Comparison of ENCODE assay signal across 8 mouse cellular contexts in the genomic region with DNA sequence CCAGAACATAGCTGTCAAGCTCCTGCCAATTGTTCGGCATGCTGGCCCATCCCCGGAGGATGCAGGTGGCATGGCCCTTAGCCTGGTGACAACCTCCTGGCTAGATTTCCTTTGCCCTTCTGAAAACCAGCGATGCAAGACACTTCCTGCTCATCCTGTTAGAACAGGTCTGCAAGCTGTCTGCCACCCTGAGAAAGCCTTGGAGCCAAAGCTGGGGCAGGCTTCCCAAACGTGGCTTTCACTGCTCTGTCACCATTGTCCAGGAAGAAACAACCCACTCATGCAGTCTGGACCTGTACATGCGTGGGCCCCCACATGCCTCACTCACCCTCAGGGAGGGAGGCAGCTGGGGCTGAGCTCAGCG. TPM values are rescaled to one million over a fixed set of nuclear protein-coding genes. Genes with fewer than 3 reads are reported as not detected.
A peak's percentile ranks its signal among the peaks of the same experiment; 100 is the strongest.
DNase-seq lines count a peak whose midpoint lies in the region; ATAC-seq lines count a peak whose summit lies in the region.
"Had no signal": no experiment of that assay in that cellular context is flagged by ENCODE, and none has a peak within 500 bp of the region (broad histone marks: within the 10 kb centered on the region; RNA-seq: fewer than 3 reads in every experiment).

No protein-coding gene starts in this region.

- H3K4me3 ChIP-seq in intestine, embryonic 16.5 days (ENCODE audit: low read length): no peak overlapping the region
- no peak overlapping the region for H3K4me3 ChIP-seq in limb, embryonic 12.5 days (replicated peaks)
- H3K4me3 ChIP-seq: liver, embryonic 15.5 days had no signal

- no peak overlapping the region for H3K4me2 ChIP-seq in intestine, embryonic 16.5 days (ENCODE audit: low read depth, low read length)
- no peak overlapping the region for H3K4me2 ChIP-seq in limb, embryonic 12.5 days

- intact Hi-C loops in heart, postnatal 36 days (cut with DNase I): no loop called here

- H3K4me1 ChIP-seq in intestine, embryonic 16.5 days (ENCODE audit: control insufficient read depth, insufficient read depth, low read length): peaks cover 14% of the 10 kb centered on the region
- peaks cover 9% of the 10 kb centered on the region; the same call in 1 of the 2 replicates for H3K4me1 ChIP-seq in limb, embryonic 12.5 days (replicated peaks)

- H3K36me3 ChIP-seq in intestine, embryonic 16.5 days (ENCODE audit: control insufficient read depth, insufficient read depth, low read length): no peaks in the 10 kb centered on the region
- H3K36me3 ChIP-seq in limb, embryonic 12.5 days: no peaks in the 10 kb centered on the region
- H3K36me3 ChIP-seq: liver, embryonic 15.5 days had no signal

- no peaks in the 10 kb centered on the region for H3K27me3 ChIP-seq in intestine, embryonic 16.5 days (replicated peaks; ENCODE audit: control insufficient read depth, insufficient read depth, low read length)
- H3K27me3 ChIP-seq in limb, embryonic 12.5 days: no peaks in the 10 kb centered on the region
- H3K27me3 ChIP-seq: liver, embryonic 15.5 days had no signal

- WGBS in intestine, embryonic 16.5 days: 43% methylated on average over 6 of the region's 6 CpGs
- WGBS in limb, embryonic 12.5 days: 58% methylated on average over 6 of the region's 6 CpGs

- peak; percentile 99 for DNase-seq in brain, adult 2 months (ENCODE audit: low read depth, low spot score)
- peak; percentile 90 to 91 for DNase-seq in cerebellum, postnatal 10 days
- no peak for DNase-seq in testis, postnatal 10 days (ENCODE audit: low spot score)
- no peak for DNase-seq in urinary bladder, adult 18-20 months (ENCODE audit: low spot score in 2 of 2)
- no peak for DNase-seq in heart, postnatal 36 days

- no peaks in the 10 kb centered on the region for H3K9me3 ChIP-seq in intestine, embryonic 16.5 days (ENCODE audit: control insufficient read depth, low read length)
- H3K9me3 ChIP-seq in limb, embryonic 12.5 days: no peaks in the 10 kb centered on the region
- H3K9me3 ChIP-seq: liver, embryonic 15.5 days had no signal

- H3K9ac ChIP-seq in intestine, embryonic 16.5 days (ENCODE audit: low read depth, low read length): no peak overlapping the region
- no peak overlapping the region for H3K9ac ChIP-seq in limb, embryonic 12.5 days (replicated peaks)
- H3K9ac ChIP-seq: liver, embryonic 15.5 days had no signal

- peak; percentile 12; the same call in 1 of the 2 replicates for ATAC-seq in intestine, embryonic 16.5 days
- ATAC-seq in limb, embryonic 12.5 days (ENCODE audit: insufficient number of reproducible peaks, insufficient read depth, low FRiP score, low TSS enrichment, low read depth): no peak

- H3K27ac ChIP-seq in intestine, embryonic 16.5 days (ENCODE audit: low read length): peak overlapping the region; percentile 85
- H3K27ac ChIP-seq in limb, embryonic 12.5 days: peak overlapping the region; percentile 62; the same call in 1 of the 2 replicates
- H3K27ac ChIP-seq: liver, embryonic 15.5 days had no signal

RNA-seq across cellular contexts. Expression of gene Mapt, which starts 57.6 kb away (rescaled TPM):
- polyA plus RNA-seq in intestine, embryonic 16.5 days (2015; fragmentation: Nextera tagmentation; extraction: Ambion mirVana): 13.6 and 15.8 TPM in 2 replicates
- 1.5 and 3.0 TPM in 2 replicates for polyA plus RNA-seq in limb, embryonic 12.5 days (2016; fragmentation: Nextera tagmentation; extraction: Ambion mirVana)
- total RNA-seq in heart, postnatal 36 days (2021): 10 to 100 TPM; 79.5 to 92.6 TPM

Comparison
In these comparisons a context has a peak if more than half of its experiments do, and no peak if none do; other contexts are left out.
1. DNase-seq: peak in brain, adult 2 months (single experiment) and cerebellum, postnatal 10 days (2 of 2); none in testis, postnatal 10 days (single experiment), urinary bladder, adult 18-20 months (0 of 2) and heart, postnatal 36 days (0 of 2).